Mouse (Mus musculus): ENCODE data around the gene Naxe.

The Naxe gene

DNA sequence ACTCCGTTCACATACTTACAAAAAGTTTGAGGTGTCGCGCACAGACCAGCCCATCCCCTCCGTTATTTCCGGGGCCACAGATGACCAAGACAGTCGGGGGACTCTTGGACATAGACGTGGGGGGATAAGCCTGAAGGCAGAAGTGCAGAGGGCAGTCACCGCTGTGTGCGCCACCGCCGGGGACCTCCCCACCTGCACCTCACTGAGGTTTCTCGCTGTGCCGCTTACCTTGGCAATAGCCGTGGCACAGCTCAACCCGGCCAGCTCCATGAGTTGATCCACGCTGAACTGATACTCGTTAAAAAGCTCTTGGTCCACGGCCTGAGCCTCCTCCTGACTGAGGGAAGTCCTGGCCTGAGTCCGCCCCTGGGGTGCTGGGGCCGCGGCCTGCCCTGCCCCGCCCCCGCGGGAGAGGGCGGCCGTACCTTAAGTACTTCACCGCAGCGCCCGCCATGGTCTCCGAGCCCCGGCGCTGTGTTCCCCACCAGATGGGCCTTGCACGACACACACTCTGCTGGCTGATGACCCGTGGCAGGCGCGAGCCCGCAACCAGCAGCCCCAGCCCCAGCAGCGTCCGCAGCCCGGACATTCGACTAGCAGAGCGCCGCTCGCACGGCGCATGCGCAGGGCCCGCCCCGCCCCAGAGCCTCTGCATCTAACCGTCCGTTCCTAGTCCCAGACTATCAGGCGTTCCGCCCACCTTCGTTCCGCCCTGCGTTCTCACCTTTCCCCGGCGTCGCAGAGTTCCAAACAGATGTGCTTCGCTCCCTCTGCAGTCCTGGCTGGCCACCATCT lies at the start of gene Naxe:
TSS of gene Naxe (minus strand) at position 594 of the 795 bp plus-strand sequence.
- peak; percentile 90 for DNase-seq (ENCODE audit: low spot score)

DNA sequence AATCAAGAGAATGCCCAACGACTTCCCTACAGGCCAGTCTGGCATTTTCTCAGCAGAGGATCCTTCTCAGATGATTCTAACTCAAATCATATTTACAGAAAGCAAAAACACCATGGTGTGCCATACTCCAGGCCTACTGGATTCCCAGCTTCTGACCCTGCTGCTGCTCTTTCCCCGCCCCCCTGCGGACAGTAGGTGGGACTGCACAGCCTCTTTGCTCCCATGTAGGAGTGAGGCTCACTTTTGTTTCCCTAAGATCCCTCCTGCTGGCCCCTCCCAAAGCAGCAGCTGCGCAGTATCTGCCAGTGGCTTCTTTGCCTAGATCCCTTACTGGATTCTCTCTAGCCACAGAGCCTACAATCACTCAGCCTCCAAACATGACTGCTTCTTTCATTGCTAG lies 47.8 kb upstream of the Naxe start:
- no peak for DNase-seq (ENCODE audit: low spot score)

DNA sequence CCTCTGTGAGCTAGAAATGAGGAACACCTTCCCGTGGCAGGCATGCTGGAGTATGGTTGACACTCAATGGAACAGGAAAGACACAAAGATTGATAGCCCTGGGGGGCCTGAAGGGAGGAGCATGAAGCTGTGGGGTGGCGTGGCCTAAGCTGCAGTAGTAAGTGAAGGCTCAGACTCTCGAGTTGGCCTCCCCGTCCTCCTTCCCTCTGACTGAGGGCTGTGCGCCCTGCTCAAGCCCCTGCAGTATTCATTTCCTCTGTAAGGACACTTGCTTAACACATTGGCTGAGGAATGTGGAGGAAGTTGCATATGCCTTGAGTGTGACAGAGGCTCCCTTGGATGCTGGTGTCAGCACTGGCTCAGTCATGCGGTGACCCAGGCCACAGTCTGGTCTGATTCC lies 44.3 kb upstream of the Naxe start:
- DNase-seq (ENCODE audit: low spot score) = no peak

DNA sequence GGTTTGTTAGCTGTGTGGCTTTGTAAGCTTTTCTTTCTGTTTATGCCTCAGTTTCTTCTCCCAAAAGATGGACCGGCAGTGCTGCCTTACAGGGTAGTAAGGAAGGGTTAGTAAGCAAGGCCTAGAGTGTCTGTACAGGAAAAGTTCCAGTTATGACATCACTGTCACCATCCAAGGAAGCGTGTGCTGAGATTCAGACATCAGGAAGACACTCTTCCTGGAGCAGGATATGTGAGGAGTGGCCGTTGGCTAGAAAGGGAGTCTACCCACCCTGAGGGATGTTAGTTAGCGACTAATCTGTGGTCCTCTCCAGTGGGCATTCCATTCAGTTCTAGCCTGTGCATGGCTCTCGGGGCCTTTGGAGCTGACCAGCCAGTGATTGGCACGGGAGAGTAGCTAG lies 43.9 kb upstream of the Naxe start:
- no peak for DNase-seq (ENCODE audit: low spot score)

DNA sequence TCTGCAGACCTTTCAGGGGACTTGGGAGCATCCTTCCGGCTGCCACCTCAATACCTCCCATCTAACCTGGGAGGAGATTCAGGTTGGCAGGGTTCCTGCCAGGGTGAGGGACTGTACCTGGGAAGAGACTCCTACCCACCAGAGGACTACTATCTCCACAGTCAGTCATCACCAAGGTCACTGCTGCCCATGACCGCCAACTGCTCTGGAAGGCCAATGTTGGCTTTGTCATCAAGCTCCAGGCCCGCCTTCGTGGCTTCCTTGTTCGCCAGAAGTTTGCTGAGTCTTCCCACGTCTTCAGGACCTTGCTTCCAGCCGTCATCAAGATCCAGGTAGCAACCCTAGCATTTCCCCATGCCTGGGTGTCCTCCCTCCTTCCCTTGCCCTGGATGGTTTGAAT lies 43.4 kb upstream of the Naxe start:
- no peak for DNase-seq (ENCODE audit: low spot score)

DNA sequence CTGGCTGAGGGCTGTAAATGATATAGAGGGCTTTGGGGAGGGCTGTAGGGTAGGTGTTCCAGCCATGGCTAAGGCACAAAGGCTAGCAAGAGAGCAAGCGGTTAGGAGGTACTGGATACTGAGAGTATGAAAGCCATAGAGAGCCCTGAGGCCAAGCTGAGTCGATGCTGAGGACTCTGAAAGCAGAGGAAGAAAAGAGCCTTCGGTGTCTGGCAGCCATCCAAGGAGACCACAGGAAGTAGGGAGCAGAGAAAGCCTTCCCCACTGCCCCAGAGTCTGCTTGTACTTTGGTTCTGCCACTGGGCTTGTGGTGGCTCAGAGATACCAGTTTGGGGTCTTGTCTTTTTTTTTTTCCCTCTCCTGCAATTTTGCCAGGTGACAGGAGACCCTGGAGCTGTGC lies 42.0 kb upstream of the Naxe start:
- no peak for DNase-seq (ENCODE audit: low spot score)

DNA sequence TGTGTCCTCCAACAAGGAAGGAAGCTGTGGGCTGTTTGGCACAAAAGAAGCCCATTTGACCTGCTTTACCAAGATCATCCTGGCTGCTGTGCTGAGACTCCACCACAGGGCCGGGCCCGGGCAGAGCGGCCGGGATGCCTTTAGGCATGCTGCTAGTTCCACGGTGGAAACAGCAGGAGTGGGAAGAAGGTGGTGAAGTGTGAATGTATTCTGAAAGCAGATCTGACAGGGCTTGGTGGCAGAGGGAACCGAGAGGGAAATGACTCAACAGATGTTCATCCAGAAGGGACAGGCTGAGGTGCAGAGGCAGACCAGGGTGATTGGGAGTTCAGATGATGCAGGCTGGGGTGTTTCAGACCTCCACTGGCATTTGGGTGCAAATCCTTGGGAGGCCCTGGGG lies 39.4 kb upstream of the Naxe start:
- DNase-seq (ENCODE audit: low spot score) = no peak

DNA sequence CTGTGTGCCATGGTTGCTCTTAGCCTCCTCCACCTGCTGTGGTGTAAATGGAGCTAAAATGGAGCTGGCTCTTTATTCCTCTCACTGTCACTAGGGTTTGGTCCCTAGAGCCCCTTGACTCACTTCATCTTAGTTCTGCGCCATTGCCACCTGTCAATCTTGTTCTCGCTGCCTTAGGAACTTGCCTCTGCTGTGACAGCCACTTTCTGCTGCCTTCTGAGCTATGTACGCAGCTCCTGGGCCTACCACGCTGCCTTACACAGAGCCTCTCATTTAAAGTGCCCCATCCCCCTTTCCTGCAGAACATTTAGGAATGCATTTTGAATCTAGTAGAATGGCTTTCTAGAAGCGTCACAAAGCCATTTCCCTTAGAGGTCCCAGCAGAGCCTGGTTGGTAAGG lies 35.8 kb upstream of the Naxe start:
- DNase-seq (ENCODE audit: low spot score) = no peak

DNA sequence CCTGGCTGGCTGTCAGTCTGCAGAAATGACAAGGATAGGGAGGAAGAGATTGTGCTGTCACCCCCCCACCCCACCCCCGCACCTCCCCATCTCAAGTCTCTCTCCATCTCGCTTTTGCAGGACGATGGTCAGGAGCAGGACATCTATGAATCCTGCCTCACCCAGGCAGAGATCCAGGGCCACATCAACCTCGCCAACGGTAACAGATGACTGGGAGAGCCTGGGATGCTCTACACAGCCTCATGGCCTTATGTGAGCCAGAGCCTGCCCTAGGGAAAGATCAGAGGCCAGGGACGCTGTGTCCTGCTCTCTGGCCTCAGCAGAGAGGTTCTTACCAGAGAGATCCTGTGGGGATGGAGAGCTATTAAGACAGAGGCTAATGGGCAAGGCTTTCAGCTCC lies 32.3 kb upstream of the Naxe start:
- no peak for DNase-seq (ENCODE audit: low spot score)

DNA sequence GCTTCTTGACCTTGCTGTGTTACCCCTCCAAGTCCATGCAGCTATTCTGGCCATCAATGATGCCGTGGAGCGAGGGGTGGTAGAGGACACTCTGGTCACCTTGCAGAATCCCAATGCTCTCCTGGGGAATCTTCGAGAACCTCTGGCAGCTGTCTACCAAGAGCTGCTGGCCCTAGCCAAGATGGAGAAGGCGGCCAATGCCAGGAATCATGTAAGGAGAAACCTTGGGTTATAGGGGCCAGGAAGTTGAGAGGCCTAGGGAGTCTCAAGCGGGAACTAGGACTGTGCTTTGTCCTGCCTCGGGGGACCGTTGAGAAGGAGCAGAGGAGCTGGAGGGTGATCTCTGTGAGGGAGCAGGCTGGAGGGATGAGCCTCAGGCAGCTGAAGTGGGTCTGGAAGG lies 31.8 kb upstream of the Naxe start:
- DNase-seq (ENCODE audit: low spot score) = no peak

DNA sequence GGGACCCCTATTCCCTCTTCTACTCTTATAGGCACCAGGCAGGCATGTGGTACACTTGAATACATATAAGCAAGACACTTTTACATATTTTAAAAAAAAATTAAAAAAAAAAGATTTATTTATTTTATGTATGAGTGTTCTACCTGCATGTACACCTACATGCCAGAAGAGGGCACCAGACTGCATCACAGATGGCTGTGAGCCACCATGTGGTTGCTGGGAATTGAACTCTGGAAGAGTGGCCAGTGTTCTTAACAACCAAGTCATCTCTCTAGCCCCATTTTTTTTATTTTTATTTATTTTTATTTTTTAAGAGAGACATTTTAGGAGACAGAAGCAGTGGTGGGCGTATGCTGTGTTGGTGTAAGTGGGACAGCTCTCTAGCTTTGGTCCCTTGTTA lies 29.4 kb upstream of the Naxe start:
- DNase-seq (ENCODE audit: low spot score) = no peak

DNA sequence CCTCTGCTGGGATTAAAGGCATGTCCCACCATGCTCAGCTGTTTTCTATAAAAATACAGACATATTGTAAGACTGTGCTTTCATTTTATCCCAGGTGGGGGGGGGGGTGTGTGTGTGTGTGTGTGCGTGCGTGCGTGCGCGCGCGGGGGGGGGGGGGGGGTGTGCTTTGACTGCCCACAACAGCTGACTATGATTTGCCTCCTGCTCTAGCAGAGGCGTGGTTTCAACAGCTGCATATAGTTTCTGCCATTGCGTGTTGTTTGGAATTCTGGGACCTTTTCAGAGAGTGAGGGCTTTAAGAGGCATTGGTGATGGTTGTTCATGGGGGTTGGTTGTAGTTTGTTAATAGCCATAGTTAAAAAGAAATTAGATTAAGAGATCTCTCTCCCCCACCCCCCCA lies 27.2 kb upstream of the Naxe start:
- no peak for DNase-seq (ENCODE audit: low spot score)

DNA sequence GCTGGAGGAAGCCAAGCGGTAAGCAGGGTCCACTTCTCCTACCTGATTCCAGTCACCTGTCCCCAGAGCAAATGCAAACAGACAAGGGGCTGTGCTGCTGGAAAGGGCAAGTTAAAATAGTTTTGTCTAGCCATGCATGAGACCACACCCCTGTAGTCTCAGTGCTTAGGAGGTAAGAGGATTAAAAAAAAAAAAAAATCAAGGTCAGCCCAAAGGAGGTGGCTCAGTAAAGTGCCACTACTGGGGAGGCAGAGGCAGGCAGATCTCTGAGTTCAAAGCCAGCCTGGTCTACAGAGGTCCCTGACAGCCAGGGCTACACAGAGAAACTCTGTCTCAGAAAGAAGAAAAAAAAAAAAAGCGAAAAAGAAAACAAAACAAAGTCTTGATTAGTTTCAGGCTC lies 25.7 kb upstream of the Naxe start:
- DNase-seq (ENCODE audit: low spot score) = no peak

DNA sequence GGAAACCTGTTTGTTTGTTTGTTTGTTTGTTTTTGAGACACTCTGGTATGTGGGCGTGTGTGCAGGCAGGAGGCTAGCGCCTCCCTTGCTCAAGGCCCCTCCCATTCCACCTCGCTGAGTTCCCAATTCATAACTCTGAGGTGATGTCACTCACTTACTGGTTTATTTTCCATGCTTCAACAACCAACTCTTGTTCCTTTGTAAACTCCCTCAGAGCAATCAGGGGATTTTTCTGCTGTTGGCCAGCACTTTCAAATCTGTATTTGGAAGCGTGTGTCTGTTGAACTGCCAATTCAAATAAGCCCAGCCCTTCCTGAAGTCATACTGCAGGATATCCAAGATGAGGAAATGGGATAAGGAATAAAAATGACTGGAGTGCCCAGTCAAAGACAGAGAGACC lies 24.4 kb upstream of the Naxe start:
- DNase-seq (ENCODE audit: low spot score) = peak; percentile 25

DNA sequence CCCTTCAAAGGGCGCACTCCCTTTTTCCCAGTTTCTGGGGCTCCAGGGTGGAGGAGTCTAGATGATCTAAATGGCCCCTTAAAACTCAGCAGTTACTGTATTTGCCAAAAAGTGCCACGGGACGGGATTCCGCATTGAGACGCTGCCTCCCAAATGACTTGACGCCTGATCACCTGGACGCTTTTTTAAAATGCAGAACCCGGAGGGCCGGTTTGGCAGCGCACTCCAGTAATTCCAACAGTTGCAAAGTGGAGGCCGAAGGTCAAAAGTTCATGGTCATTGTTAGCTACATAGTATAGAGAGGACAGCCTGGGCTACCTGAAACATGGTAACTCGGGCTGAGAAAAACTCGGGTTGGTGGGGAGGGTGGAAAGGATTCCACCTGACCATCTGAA lies 23.9 kb upstream of the Naxe start:
- no peak for DNase-seq (ENCODE audit: low spot score)

DNA sequence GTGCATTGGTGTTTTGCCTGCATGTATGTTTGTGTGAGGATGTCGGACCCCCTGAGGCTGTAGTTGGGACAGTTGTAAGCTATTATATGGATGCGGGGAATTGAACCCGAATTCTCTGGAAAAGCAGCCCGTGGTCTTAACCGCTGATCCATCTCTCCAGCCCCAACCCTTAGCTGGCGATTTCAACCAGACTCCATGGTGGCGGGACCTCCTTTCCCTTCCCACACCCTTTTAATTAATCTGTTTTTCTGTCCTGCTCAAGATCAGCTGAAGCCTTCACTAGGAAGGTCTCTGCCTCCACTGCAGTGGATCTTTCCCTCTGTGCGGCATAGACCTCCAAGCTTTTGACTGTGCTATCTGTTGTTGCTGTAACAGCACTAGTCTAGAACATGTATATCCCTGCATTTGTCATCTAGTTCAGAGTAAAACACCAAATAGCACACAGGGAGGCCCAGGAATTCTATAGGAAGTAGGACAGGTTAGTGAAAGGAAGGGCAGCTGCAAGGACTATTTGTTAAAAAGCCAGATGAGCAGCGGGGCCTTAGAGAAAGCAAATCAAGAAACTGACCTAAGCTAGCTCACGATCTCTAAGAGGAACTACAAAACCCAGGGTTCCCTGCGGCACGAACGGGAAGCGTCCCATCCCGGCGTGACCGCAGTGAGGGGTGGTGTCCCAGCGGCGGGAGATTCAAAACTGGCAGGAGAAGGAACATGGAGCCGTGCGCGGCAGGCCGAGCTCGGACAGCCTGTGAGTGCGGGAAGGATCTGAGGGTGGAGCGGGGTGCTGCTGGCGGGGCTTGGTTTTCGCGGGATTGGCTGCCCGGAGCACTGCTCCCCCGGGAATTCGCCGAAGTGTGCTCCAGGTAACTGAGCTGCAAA lies 23.3 kb upstream of the Naxe start, which contains the start of gene Iqgap3:
TSS of gene Iqgap3 (plus strand) at position 627 of the 879 bp plus-strand sequence.
- DNase-seq (ENCODE audit: low spot score) = peak; percentile 70

DNA sequence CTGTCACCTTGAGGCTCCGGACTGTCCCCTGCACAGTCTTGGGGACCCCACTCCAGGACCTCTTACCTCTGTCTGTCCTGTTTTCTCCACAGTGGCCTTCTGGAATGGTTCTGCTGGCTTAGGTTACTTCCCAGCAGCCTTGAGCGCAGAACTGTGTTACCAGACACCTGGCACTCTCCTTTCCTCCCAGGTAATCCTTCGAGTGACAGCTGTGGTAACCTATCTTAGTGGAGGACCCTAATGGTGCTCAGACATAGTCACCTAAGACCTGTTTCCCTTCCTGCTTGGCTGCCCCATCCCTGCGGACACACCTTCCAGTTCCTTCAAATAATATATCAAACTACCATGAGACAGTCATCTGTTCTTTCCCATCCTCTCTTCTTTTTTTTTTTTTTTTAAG lies 19.9 kb upstream of the Naxe start, which contains the start of gene Ttc24:
TSS of gene Ttc24 (minus strand) at position 101 of the 400 bp plus-strand sequence.
- DNase-seq (ENCODE audit: low spot score) = no peak

DNA sequence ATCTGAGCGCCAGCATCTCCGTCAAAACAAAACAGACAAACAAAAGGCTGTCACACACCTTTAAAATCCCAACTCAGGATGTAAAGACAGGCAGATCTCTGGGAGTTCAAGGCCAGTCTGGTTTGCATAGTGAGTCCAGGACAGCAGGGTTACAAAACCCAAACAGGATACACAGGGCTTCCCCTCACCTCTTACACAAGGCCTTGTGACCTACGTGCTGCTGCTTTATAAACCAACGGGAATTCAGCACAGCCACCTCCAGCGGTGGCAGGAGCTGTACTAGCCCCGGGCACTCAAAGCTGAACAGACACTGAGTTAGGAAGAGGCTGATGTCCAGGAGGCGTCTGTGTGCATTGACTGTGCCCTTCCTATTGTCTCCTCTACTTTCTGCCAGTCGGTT lies 19.1 kb upstream of the Naxe start:
- DNase-seq (ENCODE audit: low spot score) = no peak

DNA sequence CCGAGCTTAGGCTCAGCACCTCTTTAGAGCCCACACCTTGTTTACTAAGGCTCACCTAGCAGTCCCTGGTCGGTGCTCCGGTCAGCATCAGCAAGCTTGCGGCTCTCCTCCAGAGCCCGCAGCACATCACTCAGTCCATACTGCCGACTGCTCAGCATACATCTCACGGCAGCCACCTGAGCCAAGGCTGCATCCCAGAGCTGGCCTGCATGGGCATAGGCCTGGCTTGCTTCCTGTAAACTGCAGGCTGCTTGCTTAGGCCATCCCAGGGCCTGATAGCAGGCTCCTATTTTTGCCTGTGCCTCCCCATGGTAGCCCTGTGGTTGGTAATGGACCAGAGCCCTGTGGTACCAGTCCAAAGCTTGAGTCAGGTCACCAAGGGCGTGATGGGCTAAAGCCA lies 16.5 kb upstream of the Naxe start:
- DNase-seq (ENCODE audit: low spot score) = no peak

DNA sequence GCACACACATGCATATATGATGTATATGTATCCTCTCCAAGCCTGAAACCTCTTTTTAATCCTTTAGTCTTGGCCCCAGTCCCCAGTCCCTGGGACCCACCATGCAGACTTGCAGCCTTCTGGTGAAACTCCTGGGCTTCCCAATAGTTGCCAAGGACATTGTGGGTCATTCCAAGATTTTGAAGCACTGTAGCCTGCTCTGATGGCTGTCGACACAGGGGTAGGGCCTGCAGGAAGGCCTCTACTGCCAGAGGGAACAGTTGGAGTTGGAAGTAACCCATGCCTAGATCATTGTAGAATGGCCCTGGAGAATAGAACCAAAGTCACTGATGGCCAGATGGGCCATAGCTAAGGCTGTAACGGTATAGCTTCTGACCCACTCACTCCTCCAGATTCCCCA lies 16.1 kb upstream of the Naxe start:
- DNase-seq (ENCODE audit: low spot score) = no peak

DNA sequence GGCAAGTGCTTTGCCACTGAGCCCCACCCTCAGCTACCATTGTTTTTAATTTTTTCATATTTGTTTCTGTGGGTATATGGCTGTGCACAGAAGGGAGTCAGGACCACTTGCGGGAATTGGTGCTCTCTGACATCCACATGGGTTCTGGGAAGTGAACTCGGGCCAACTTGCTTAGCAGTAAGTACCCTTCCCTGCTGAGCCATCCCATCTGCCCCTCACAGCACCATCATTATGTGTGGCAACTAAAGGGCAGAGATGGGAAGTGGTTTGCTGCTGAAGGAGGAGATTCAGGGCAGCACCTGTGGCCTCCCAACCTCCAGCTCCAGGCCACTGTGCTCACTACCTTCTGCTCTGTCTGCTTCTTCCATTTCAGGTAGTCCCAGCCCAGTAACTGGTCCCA lies 15.3 kb upstream of the Naxe start:
- no peak for DNase-seq (ENCODE audit: low spot score)

DNA sequence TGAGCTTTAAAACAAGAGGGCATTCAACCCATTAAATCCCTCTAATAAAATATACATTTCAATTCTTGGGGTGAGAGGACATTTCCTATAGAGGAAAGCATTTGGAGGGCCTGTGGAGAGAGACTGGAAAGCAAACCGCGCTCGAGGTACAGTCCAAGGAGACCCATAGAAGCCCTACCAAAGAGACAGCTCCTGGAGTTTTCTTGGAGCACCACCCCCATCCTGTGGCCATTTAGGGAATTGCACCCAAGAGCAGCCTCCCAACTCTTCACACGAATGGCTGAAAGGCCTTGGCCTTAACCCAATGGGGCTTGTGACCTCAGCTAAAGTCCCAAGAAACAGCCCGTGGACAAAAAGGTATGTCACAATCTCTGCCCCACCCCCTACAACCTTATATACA lies 13.5 kb upstream of the Naxe start:
- DNase-seq (ENCODE audit: low spot score) = peak; percentile 73

DNA sequence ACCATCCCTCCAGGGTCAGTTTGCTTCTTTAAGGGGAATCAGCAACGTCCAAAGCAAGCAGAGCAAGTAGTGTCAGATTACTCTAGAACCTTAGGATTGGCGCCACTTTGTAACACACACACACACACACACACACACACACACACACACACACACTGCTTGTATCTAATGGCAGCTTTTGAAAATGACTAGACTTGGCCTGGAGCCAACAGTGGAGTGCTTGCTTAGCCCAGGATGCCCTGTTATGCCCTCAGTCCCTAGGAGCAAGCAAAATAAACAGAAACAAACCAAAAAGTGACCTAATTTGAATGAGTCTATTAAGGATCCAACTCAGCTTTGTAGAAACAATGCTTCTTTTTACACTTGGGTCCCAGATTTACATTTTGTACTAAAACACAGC lies 10.1 kb upstream of the Naxe start:
- DNase-seq (ENCODE audit: low spot score) = no peak

All from spleen, adult 12 weeks (tissue).